Mouse (Mus musculus): ENCODE data around the gene Erich2.
"Not testable (repeated sequence)": the region's sequence is repeated elsewhere in the genome, so short reads cannot be mapped to it uniquely, and the experiment has no call there.

Erich2 gene

DNA sequence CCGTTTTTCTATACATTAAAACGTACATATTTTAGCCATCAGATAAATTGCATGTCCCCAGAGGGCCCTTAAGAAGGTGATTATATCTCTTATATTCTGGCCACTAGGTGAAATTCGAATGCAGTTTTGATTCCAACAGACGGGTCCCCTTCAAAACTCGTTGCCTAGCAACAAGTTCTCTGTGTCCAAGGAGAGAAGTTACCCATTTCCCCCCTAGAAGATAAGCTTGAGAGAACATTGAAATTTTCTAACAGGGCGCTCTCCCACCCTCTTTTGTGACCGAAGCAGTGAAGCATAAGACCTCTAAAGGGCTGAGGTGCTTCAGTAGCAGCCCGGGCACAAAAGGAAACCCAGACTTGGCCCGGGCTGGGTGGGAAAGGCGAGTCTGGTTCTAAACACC lies at the start of gene Erich2:
TSS of gene Erich2 (plus strand) at position 324 of the 400 bp plus-strand sequence.
- CTCF ChIA-PET = no interaction called here

GRCm38 (mm10) chr2:70463606-70464005 lies 45.0 kb upstream of the Erich2 start:
- CTCF ChIA-PET = no interaction called here

DNA sequence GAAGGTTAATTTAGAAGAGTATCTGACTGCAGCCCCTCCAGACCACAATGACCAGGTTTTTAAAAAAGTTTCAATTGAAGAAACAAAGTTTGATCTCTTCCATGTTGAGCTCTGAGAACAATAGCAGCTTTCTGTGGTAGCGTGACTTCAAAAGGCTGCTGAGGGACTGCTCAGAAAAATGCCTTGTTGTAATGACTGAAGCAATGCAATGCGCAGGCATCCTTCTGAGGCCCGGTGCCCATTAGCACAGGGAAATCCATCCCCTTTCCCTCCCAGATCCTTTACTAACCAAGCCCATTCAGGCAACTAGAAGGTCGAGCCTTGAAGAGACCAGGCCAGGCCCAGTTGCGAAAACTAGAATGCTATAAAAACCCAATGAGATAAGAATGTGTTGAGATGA lies 37.5 kb upstream of the Erich2 start:
- CTCF ChIA-PET = no interaction called here

GRCm38 (mm10) chr2:70471861-70472620 lies 36.6 kb upstream of the Erich2 start:
- CTCF ChIA-PET = no interaction called here

DNA sequence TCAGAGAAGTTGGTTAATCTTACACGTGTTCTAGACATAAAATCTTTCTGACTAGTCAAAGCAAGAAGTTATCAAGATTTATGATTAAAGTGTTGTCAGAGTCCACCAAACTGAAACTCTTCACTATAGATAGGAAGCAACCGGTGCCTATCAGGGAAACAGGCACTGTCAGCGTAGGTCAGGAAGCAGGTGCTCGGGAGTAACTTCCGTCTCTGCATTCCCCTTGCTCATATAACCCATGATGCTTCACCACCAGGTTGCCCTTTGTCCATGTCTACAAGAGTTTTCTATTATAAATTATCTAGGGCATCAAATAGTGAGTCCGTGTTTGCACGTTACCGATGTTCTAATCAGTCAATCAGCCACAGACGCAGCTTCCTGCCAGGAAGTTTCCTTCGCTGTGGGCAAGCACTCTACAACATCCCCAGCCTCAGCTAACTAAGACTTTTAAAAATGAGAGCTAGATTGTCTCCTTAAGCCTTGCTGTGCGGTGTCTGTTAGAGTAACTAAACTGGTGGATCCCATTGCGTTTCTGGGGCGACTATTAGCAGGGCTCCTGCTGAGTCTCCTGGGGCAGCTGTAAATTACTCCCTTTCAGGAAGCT lies 10.8 kb upstream of the Erich2 start:
- CTCF ChIA-PET = no interaction called here

DNA sequence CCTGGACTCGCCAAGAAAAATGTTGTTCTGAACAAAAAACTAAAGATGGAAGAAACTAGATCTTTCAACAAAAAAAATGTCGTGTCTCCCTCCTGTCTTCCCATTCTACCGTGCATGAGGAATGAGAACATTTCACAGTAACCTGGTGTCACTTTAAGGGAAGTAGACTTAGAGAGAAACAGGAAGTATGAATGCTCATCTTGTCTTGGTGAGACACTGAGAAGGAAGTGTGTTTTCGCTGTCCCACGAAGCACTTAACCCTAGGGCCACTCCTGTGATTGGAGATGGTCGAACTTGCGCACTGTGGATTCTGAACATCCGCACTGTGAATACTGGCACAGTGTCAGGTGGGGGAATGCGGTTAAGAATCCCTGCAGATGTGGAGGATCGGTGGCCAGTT lies 5.2 kb upstream of the Erich2 start:
- CTCF ChIA-PET = interaction anchor here (0.5 kb wide), 1 partner anchor 8 kb away, joined by 4 read pairs; no protein-coding TSS in a partner anchor

GRCm38 (mm10) chr2:70505229-70505628 lies 3.4 kb upstream of the Erich2 start:
- CTCF ChIA-PET = interaction anchor here (0.7 kb wide), 1 partner anchor 16 kb away, joined by 4 read pairs; no protein-coding TSS in a partner anchor

- CTCF ChIA-PET = interaction anchor here (0.7 kb wide), 3 partner anchors 15 to 408 kb away, joined by 4 to 17 read pairs (median 13); no protein-coding TSS in a partner anchor
Observed at GRCm38 (mm10) chr2:70505896-70506295, 2.7 kb upstream of the Erich2 start.

DNA sequence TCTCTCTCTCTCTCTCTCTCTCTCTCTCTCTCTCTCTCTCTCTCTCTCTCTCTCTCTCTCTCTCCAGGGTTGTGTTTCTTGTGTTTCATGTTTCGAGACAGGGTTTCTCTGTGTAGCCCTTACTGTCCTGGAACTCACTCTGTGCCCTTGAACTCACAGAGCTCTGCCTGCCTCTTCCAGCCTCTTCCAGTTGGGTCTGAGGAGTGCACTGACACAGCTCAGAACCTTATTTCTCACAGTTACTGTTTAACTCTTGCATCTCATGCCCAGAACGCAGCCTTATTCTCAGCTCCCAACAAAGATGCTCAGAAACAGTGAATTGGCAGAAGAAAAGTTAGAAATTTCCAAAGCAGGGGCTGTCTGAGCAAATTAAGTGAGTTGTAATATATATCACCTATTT lies 2.2 kb upstream of the Erich2 start:
- CTCF ChIA-PET = interaction anchor here (0.7 kb wide), 2 partner anchors 108 to 409 kb away, joined by 13 to 17 read pairs; no protein-coding TSS in a partner anchor

DNA sequence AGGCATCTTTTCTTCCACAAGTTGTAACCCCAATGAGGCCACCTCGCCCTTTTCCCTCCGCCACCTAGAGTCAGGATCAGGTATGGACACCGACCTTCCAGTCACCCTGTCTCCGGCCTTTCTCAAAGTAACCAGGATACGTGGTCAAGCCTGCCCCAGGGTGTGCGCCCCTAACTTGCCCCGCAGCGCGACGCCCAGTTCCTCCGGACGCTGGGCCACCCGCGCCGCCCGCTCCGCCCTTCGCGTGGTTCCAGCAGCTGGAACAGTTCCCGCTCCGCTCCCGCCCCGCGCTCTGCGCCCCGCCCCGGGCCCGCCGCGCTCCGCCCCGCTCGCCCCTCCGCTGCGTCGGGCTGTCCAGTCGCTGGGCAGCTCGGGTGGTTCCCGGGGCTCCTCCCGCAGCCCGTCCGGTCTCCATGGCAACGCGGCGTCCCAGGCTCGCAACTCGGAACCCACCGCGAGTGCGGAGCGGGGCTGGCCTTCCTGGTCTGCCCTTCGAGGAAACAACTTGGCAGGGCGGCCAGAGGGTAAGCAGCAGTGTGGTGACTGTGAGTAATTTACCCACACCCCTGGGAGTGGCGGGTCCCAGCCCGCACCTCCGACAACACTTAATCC lies 508 bp downstream of the Erich2 start:
- CTCF ChIA-PET = interaction anchor here (0.7 kb wide), 1 partner anchor 137 kb away, joined by 4 read pairs; no protein-coding TSS in a partner anchor

GRCm38 (mm10) chr2:70538283-70538682 lies 29.7 kb downstream of the Erich2 start:
- CTCF ChIA-PET = not testable (repeated sequence)

DNA sequence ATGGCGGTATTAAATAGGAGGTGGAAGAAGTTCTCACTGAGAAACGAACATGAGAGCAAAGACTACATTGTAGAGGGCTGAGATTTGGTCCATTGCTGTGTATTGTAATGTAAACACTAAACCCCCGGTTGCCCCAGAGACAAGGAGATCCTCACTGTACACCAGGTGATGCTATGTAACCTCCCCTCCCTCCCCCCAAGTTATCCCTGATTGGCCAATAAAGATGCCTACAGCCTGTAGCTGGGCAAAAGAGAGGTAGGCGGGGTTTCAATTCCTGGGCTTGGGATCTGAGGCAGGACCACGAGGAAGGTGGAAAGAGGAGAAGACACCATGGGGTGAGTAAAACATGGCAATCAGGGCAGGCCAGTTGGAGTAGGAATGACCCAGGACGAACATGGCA lies 42.1 kb downstream of the Erich2 start:
- CTCF ChIA-PET = no interaction called here

GRCm38 (mm10) chr2:70551446-70551845 lies 42.8 kb downstream of the Erich2 start:
- CTCF ChIA-PET = no interaction called here

DNA sequence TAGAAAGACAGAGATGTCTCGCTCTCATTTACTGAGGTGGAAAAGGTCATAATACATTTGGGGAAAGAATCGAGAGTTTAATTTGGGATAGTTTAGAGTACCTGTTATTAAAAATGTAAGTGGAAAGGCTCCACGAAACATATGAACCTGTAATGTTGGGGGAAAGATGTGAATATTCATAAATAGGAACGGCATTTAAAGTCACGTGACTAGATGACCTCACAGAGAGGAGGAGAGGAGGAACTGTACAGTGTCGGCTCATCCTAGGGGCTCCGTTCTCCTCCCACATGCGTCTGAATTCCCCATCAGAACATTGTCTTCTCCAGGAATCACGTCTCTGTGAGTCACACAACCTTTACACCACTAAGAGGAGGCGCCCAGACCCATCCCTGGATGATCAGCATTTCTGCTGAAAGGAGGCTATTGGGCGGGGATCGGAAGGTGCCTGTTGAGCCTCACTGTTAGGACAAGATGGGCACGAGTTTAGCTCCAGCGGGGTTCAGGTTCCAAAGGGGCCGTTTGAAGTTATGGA lies 43.5 kb downstream of the Erich2 start:
- CTCF ChIA-PET = no interaction called here

GRCm38 (mm10) chr2:70552772-70553171 lies 44.2 kb downstream of the Erich2 start, which contains the start of gene Gad1:
Gene Gad1, plus strand, starts transcription at chr2:70553072.
- CTCF ChIA-PET = no interaction called here

GRCm38 (mm10) chr2:70553826-70554225 lies 45.2 kb downstream of the Erich2 start:
- CTCF ChIA-PET = interaction anchor here (1.3 kb wide), 1 partner anchor 10 kb away, joined by 5 read pairs; no protein-coding TSS in a partner anchor

DNA sequence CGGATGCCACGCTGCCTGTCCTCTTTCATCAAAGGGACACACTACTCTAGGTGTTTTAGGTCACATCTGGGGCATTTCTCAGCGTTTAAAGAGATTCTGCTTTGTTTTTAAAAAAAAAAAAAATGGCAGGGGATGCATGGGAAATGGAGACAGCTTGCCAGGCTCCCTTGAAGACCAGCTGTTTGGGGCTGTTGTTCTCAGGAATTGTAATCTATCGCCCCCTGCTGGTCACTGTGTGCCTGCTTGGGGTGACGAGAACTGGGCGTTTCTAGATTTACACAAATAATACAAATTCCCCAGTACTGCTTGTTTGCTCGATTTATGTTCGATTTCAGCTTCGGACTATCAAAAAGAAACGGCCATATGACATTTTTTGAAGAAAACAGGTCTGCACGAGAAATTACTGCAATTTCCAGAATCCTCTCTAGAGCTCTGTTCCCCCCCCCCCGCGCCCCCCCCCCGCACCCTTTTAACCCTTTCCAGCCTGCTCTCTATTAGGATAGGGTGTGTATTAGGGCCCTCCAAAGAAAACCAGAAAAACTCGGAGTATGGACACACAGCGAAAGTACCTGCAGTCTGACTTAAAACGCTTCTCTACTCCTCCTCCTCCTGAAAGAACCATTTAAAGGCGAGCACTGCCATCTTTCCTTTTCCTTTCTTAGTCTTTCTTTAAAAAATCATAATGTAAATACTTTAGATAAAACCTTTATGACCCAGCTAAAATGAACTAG lies 49.7 kb downstream of the Erich2 start:
- CTCF ChIA-PET = interaction anchor here (0.6 to 1.2 kb wide), 3 partner anchors 10 to 468 kb away, joined by 3 to 6 read pairs (median 5); no protein-coding TSS in a partner anchor

DNA sequence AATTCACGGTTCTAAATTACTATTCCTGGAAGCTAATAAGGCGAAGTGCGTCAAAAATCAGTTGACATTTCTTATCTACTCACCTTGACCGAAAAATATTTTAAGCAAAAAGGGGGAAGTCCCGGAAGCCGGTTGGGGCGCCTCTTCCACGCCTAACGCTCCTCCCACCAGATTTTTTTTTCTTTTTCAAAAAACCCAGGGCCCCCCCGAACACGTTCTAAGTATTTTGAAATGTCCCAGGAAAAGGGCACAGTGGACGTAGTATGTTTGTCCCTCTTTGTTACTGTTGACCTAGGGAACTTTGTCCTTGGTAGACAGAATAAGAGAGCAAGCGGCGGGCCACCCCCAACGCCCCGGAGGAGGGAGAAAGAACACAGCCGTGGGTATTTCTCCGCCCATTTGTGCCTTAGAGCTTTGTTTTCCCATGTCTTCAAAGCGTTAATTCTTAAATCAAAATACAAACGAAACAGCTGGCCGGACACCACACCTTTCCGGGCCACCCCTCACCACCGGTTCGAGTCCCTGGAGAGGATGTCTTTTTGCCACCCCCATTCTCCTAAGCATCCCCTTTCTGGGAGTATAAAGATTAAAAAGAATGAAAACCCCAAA lies 50.3 kb downstream of the Erich2 start:
- CTCF ChIA-PET = interaction anchor here (0.6 to 1.2 kb wide), 3 partner anchors 11 to 1299 kb away, joined by 3 to 6 read pairs (median 5); no protein-coding TSS in a partner anchor

GRCm38 (mm10) chr2:70559520-70559919 lies 50.9 kb downstream of the Erich2 start:
- CTCF ChIA-PET = interaction anchor here (0.6 to 1.0 kb wide), 2 partner anchors 432 to 1299 kb away, joined by 3 to 6 read pairs; no protein-coding TSS in a partner anchor

GRCm38 (mm10) chr2:70561077-70561795 lies 52.6 kb downstream of the Erich2 start:
- CTCF ChIA-PET = interaction anchor here (0.6 kb wide), 1 partner anchor 339 kb away, joined by 5 read pairs; no protein-coding TSS in a partner anchor
